Mouse (Mus musculus) kidney, postnatal 0 days (tissue): ENCODE data around the gene Skida1. TPM values are rescaled to one million over a fixed set of nuclear protein-coding genes. Genes with fewer than 3 reads are reported as not detected.

Experiments
- ATAC-seq: fragments of 200-750 bp; cut with Nextera tagmentation; replicated peaks from 2 replicates; pipeline ENCODE4 v1.8.0; 2017; ENCODE audit warnings: low read depth, moderate number of reproducible peaks, moderate TSS enrichment, moderate library complexity; ENCODE audit not compliant: low FRiP score
- DNase-seq: peaks from one replicate; pipeline ENCODE4 v3.0.0-alpha.2; 2016; ENCODE audit warnings: low spot score
- H3K27ac ChIP-seq: fragments of 300-500 bp; sonication (generic); 2 replicates; pipeline ENCODE4 v1.5.1; 2014; ENCODE audit warnings: mild to moderate bottlenecking
- H3K27me3 ChIP-seq: fragments of 300-500 bp; sonication (generic); 2 replicates; pipeline ENCODE4 v1.6.1; 2014; ENCODE audit warnings: low read length, mixed read lengths; ENCODE audit not compliant: insufficient read depth
- H3K36me3 ChIP-seq: fragments of 300-500 bp; sonication (generic); 2 replicates; pipeline ENCODE4 v1.6.1; 2014; ENCODE audit warnings: low read length, mixed read lengths; ENCODE audit not compliant: insufficient read depth
- H3K4me1 ChIP-seq: fragments of 300-500 bp; sonication (generic); replicated peaks from 2 replicates; pipeline ENCODE4 v1.6.1; 2014; ENCODE audit warnings: antibody characterized with exemption, low read length, mixed read lengths; ENCODE audit not compliant: insufficient read depth
- H3K4me2 ChIP-seq: fragments of 300-500 bp; sonication (generic); 2 replicates; pipeline ENCODE4 v1.6.1; 2014; ENCODE audit warnings: mild to moderate bottlenecking, low read length, moderate library complexity, mixed read lengths
- H3K4me3 ChIP-seq: fragments of 300-500 bp; sonication (generic); replicated peaks from 2 replicates; pipeline ENCODE4 v1.5.1; 2014; ENCODE audit warnings: low read depth, low read length
- H3K9ac ChIP-seq: fragments of 300-500 bp; sonication (generic); 2 replicates; pipeline ENCODE4 v1.6.1; 2014; ENCODE audit warnings: low read depth, low read length
- H3K9me3 ChIP-seq: fragments of 300-500 bp; sonication (generic); replicated peaks from 2 replicates; pipeline ENCODE4 v1.6.1; 2016; ENCODE audit warnings: low read length, inconsistent platforms, mixed read lengths
- CTCF ChIP-seq: IDR thresholded peaks from 2 replicates; pipeline ENCODE4 v1.5.1; 2016; ENCODE audit warnings: antibody characterized with exemption, low read depth, mild to moderate bottlenecking, moderate library complexity
- WGBS: fragments of 180-500 bp; shearing (Covaris S2); extraction: QIAGEN DNeasy Blood & Tissue Kit; methylation state at CpG from one replicate; pipeline ENCODE4 v1.1.7; 2014; 5-methylcytosine and 5-hydroxymethylcytosine counted together
- polyA plus RNA-seq: library from polyadenylated mRNA; unstranded; fragments of >200 nt; fragmentation: Nextera tagmentation; extraction: Ambion mirVana; gene quantifications from 2 replicates; pipeline ENCODE4 v1.2.1, GENCODE M21; 2015

Skida1 gene
- polyA plus RNA-seq, 1 experiment from 2014 or later: 7.8 TPM

GRCm38 (mm10) chr2:18026116-18026947, 22.5 kb downstream of the Skida1 start:
- Histone ChIP-seq H3K27ac (peak overlapping the region; percentile 47; the same call in 1 of the 2 replicates), H3K9ac (peak overlapping the region; percentile 84), H3K4me2 (peak overlapping the region; percentile 99), H3K4me3 (peak overlapping the region; percentile 66), H3K4me1 (peaks cover 7% of the 10 kb centered on the region; the same call in 1 of the 2 replicates), H3K27me3 (no peaks in the 10 kb centered on the region), H3K9me3 (no peaks in the 10 kb centered on the region), H3K36me3 (no peaks in the 10 kb centered on the region)
- WGBS: under 1% methylated on average over 44 of the region's 44 CpGs
- TF ChIP-seq CTCF: no peak
- DNase-seq (peak; percentile 68), ATAC-seq (peak; percentile 4)

- 4% methylated on average over 14 of the region's 14 CpGs for WGBS
- Histone ChIP-seq H3K27ac (peak overlapping the region; percentile 14; the same call in 1 of the 2 replicates), H3K9ac (peak overlapping the region; percentile 84), H3K27me3 (no peaks in the 10 kb centered on the region), H3K36me3 (no peaks in the 10 kb centered on the region), H3K4me3 (peak overlapping the region; percentile 66), H3K4me2 (peak overlapping the region; percentile 99), H3K4me1 (0 out of 2 replicates have a peak, but pooled peaks cover 1% of the 10 kb centered on the region), H3K9me3 (no peaks in the 10 kb centered on the region)
- ATAC-seq (no peak), DNase-seq (no peak)
- no peak for TF ChIP-seq CTCF
Observed at GRCm38 (mm10) chr2:18025781-18026115, 23.1 kb downstream of the Skida1 start.

DNA sequence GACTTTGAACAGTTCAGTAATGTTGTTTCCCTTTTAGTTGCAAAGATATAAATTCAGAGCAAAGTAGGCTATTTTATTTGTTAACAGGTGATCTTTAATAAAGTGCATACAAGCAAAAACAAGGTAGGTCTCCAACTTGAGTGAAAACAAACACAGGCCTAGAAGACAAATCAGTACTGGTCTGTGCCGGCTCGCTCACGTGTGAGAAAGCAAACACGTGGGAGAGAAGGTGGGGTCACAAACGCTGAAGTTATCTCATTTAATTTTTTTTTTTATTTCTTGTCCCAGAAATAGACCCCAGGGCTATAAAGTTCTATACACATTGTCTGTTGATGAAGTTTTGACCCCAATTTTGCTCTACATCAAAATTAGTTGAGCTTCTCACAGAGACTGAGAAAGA, 23.7 kb downstream of the Skida1 start:
- Histone ChIP-seq H3K36me3 (no peaks in the 10 kb centered on the region), H3K4me3 (no peak overlapping the region), H3K9me3 (no peaks in the 10 kb centered on the region), H3K9ac (no peak overlapping the region), H3K4me1 (no peaks in the 10 kb centered on the region), H3K4me2 (peak overlapping the region; percentile 99; the same call in 1 of the 2 replicates), H3K27me3 (no peaks in the 10 kb centered on the region), H3K27ac (no peak overlapping the region)
- no peak for TF ChIP-seq CTCF
- ATAC-seq (no peak), DNase-seq (no peak)
- 57% methylated on average over 5 of the region's 5 CpGs for WGBS

GRCm38 (mm10) chr2:18022886-18023285, 26.0 kb downstream of the Skida1 start:
- Histone ChIP-seq H3K27me3 (no peaks in the 10 kb centered on the region), H3K4me2 (no peak overlapping the region), H3K9ac (no peak overlapping the region), H3K4me1 (no peaks in the 10 kb centered on the region), H3K9me3 (no peaks in the 10 kb centered on the region), H3K27ac (no peak overlapping the region), H3K4me3 (no peak overlapping the region), H3K36me3 (no peaks in the 10 kb centered on the region)
- 55% methylated on average over 1 of the region's 1 CpGs for WGBS
- ATAC-seq (no peak), DNase-seq (no peak)
- no peak for TF ChIP-seq CTCF

- TF ChIP-seq CTCF: no peak
- no peak for ATAC-seq
- Histone ChIP-seq H3K27me3 (no peaks in the 10 kb centered on the region), H3K9me3 (no peaks in the 10 kb centered on the region), H3K4me3 (no peak overlapping the region), H3K27ac (no peak overlapping the region), H3K36me3 (no peaks in the 10 kb centered on the region), H3K4me2 (no peak overlapping the region), H3K9ac (no peak overlapping the region), H3K4me1 (no peaks in the 10 kb centered on the region)
- DNase-seq: no peak
- WGBS: 77% methylated on average over 1 of the region's 1 CpGs
Observed at GRCm38 (mm10) chr2:18019122-18019521, 29.7 kb downstream of the Skida1 start.

DNA sequence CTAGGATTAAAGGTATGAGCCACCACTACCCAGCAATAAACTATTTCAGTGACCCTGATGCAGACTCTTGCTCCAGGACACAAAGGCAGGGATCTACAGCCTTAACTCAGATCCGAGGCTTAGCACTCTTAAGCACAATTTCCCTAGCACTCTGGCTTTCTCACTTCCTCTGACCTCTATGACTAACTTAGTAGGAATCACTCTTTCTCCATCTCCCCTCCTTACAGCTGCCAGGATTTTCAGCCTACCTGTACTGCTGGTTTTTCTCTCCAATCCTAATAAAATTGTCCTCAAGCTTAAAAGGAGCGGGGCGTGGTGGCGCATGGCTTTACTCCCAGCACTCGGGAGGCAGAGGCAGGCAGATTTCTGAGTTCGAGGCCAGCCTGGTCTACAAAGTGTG, 31.5 kb downstream of the Skida1 start:
- no peak for TF ChIP-seq CTCF
- ATAC-seq (no peak), DNase-seq (no peak)
- no peak overlapping the region for H3K27ac ChIP-seq
- no peaks in the 10 kb centered on the region for H3K27me3 ChIP-seq
- 96% methylated on average over 6 of the region's 6 CpGs for WGBS
- H3K4me2 ChIP-seq: no peak overlapping the region
- H3K4me1 ChIP-seq: no peaks in the 10 kb centered on the region
- no peaks in the 10 kb centered on the region for H3K9me3 ChIP-seq
- no peaks in the 10 kb centered on the region for H3K36me3 ChIP-seq
- no peak overlapping the region for H3K4me3 ChIP-seq
- H3K9ac ChIP-seq: no peak overlapping the region
